Mouse (Mus musculus) G1E (cell line): Measurements from ENCODE around the gene Kri1. TPM values are rescaled to one million over a fixed set of nuclear protein-coding genes. Genes with fewer than 3 reads are reported as not detected.
"Not testable (repeated sequence)": the region's sequence is repeated elsewhere in the genome, so short reads cannot be mapped to it uniquely, and the experiment has no call there.

Experiments
- ATAC-seq: 2 replicates; pipeline ENCODE4 v1.8.0; 2016; ENCODE audit warnings: mild to moderate bottlenecking; ENCODE audit not compliant: insufficient number of reproducible peaks, poor library complexity, low FRiP score, severe bottlenecking; ENCODE audit errors: extremely low read depth
- DNase-seq: peaks from one replicate; pipeline ENCODE4 v3.0.0; 2012; ENCODE audit warnings: low spot score
- H3K27me3 ChIP-seq: 2 replicates; pipeline ENCODE4 v1.6.1; 2012; ENCODE audit warnings: mild to moderate bottlenecking, low read length, inconsistent platforms; ENCODE audit not compliant: insufficient read depth
- H3K36me3 ChIP-seq: replicated peaks from 2 replicates; pipeline ENCODE3; 2012; ENCODE audit warnings: mild to moderate bottlenecking, inconsistent platforms
- H3K4me1 ChIP-seq: 2 replicates; pipeline ENCODE4 v1.6.1; 2012; ENCODE audit warnings: low read depth, low read length, inconsistent platforms, mixed read lengths; ENCODE audit not compliant: insufficient read depth
- H3K4me3 ChIP-seq: 2 replicates; pipeline ENCODE4 v1.5.1; 2012; ENCODE audit warnings: low read depth, mild to moderate bottlenecking, inconsistent platforms, low read length, moderate library complexity, mixed read lengths
- H3K9me3 ChIP-seq: replicated peaks from 2 replicates; pipeline ENCODE4 v1.6.1; 2012; ENCODE audit warnings: inconsistent platforms
- CTCF ChIP-seq: IDR thresholded peaks from 2 replicates; pipeline ENCODE4 v1.5.1; 2012; ENCODE audit warnings: low read depth, low read length, inconsistent platforms, mixed read lengths
- GATA1 ChIP-seq: IDR thresholded peaks from 2 replicates; pipeline ENCODE4 v1.6.1; 2012; ENCODE audit warnings: borderline replicate concordance, low read length, inconsistent platforms, mixed read lengths
- GATA2 ChIP-seq: IDR thresholded peaks from 2 replicates; pipeline ENCODE4 v1.6.1; 2012; ENCODE audit warnings: low read depth, low read length, inconsistent platforms, borderline replicate concordance
- POLR2AphosphoS5 ChIP-seq: IDR thresholded peaks from 2 replicates; pipeline ENCODE4 v1.6.1; 2012; ENCODE audit warnings: low read depth, low read length, inconsistent platforms; ENCODE audit not compliant: insufficient replicate concordance
- TAL1 ChIP-seq: conservative IDR thresholded peaks from 2 replicates; pipeline ENCODE4 v1.6.1; 2012; ENCODE audit warnings: low read depth, low read length, inconsistent platforms, mixed read lengths
- polyA plus RNA-seq: library from polyadenylated mRNA; stranded (reverse); fragments of >175 nt; gene quantifications from 2 replicates; pipeline ENCODE4 v1.2.3, GENCODE M21; 2012
- total RNA-seq, 2 experiments: library from RNA; stranded (forward) in 1 of 2; stranded (reverse) in 1 of 2; fragments of 200-1000 nt in 1 of 2; fragments of >200 nt in 1 of 2; fragmentation: Nextera tagmentation in 1 of 2; gene quantifications; 2 replicates each; pipeline ENCODE4 v1.2.3; 2014 to 2017

The Kri1 gene
- total and polyA plus RNA-seq, 3 experiments = 45.4 to 89.3 (median 56.6) TPM

DNA sequence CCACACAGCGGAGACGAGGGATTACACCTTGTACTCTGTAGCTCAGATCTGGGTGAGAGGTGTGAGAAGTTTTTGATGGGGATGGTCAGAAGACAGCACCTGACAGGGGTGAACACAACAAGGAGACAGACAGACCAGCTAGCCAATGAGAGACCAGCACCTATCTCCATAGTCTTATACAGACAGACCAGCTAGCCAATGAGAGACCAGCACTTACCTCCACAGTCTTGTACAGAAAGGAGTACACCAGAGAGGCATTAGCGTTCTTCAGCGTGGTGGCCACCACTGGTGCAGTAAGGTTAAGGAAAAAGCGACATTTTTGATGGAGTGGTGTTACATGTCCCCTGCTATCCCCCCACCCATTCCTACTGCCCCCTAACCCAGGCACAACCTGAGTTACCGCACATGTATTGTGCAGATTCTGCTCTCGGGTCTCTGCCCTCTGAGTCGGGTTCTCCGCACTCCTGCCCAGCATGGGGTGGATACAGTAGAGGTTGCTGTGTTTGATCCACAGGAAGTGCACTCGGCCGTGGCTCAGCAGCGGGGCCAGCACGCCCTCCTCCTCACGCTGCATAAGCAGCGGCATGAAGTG, 21.5 kb upstream of the Kri1 start:
- no peak overlapping the region for H3K4me3 ChIP-seq

DNA sequence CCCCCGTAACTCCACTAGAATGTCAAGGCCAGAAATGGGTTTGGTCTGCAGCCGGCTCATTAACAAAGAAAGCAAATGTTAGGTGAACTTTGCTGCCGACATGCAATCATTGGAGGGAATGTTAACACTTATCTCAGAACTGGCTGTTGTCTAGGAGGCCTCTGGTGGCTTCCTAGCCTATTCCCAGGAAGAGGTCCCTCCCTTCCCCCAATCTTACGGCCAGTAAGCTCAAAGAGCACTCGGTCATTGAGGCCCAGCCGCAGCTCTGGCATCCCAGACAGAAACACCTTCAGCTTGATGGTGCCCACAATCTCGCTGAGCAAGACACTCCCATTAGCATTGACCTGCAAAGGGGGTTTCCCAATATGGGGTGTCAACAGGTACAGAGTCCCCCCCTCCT, 17.3 kb upstream of the Kri1 start:
- peaks cover 10% of the 10 kb centered on the region; the same call in 1 of the 2 replicates for H3K4me1 ChIP-seq
- TF ChIP-seq GATA2 (no peak), GATA1 (no peak), CTCF (no peak), TAL1 (no peak), POLR2AphosphoS5 (no peak)
- no peak for DNase-seq
- H3K27me3 ChIP-seq = peaks cover 37% of the 10 kb centered on the region
- H3K4me3 ChIP-seq = no peak overlapping the region
- no peaks in the 10 kb centered on the region for H3K36me3 ChIP-seq
- no peaks in the 10 kb centered on the region for H3K9me3 ChIP-seq
- ATAC-seq = no peak

More for the DNA sequence above, 21.5 kb upstream of the Kri1 start:
- no peak for TF ChIP-seq POLR2AphosphoS5
- no peak for TF ChIP-seq TAL1
- no peak for TF ChIP-seq GATA1
- no peak for TF ChIP-seq CTCF
- TF ChIP-seq GATA2 = no peak
- no peak for DNase-seq
- Histone ChIP-seq H3K36me3 (no peaks in the 10 kb centered on the region), H3K4me1 (peaks cover 18% of the 10 kb centered on the region), H3K27me3 (peaks cover 26% of the 10 kb centered on the region), H3K9me3 (no peaks in the 10 kb centered on the region)
- ATAC-seq = no peak

DNA sequence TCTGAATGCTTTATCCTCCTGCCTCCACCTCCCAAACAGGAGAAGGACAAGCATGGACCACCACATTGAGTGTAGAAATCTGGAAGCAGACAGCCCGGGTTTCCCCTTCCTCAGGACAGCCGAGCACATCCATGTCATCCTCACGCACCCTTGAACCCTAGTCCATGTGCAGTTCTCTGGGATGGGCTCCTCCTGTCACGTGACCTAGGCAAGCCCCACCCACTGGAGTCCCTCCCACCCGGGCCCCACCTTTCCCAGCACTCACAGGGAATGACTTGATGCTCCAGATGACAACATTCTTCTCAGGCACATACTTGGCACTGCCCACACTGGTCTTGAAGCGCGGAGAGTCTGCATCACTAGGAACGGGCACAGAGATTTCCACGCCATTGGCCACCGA, 11.2 kb upstream of the Kri1 start:
- H3K27me3 ChIP-seq = peaks cover 41% of the 10 kb centered on the region
- no peak for DNase-seq
- H3K4me3 ChIP-seq = no peak overlapping the region
- no peaks in the 10 kb centered on the region for H3K36me3 ChIP-seq
- no peak for TF ChIP-seq GATA1
- TF ChIP-seq POLR2AphosphoS5 = no peak
- no peak for TF ChIP-seq TAL1
- TF ChIP-seq GATA2 = no peak
- TF ChIP-seq CTCF = no peak
- H3K4me1 ChIP-seq = peaks cover 2% of the 10 kb centered on the region; the same call in 1 of the 2 replicates
- H3K9me3 ChIP-seq = peaks cover 8% of the 10 kb centered on the region
- ATAC-seq = no peak

DNA sequence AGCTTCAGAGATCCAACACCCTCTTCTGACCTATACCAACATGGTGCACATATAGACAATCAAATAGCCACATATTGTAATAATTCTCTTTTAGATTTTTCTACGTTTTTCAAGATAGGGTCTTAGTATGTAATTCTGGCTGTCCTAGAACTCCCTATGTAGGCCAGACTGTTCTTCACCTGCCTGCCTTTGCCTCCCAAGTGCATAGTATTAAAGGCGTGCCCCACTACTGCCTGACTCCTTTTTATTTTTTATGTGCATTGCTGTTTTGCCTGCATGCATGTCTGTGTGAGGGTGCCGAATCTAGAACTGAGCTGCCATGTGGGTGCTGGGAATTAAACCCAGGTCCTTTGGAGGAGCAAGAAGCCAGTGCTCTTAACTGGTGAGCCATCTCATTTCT, 4.5 kb upstream of the Kri1 start:
- DNase-seq = no peak
- Histone ChIP-seq H3K4me3 (peak overlapping the region; percentile 80; the same call in 1 of the 2 replicates), H3K27me3 (peaks cover 12% of the 10 kb centered on the region), H3K36me3 (peaks cover 10% of the 10 kb centered on the region), H3K9me3 (no peaks in the 10 kb centered on the region), H3K4me1 (peaks cover 32% of the 10 kb centered on the region)
- ATAC-seq = no peak
- TF ChIP-seq CTCF (no peak), TAL1 (no peak), GATA1 (no peak), GATA2 (no peak), POLR2AphosphoS5 (no peak)

DNA sequence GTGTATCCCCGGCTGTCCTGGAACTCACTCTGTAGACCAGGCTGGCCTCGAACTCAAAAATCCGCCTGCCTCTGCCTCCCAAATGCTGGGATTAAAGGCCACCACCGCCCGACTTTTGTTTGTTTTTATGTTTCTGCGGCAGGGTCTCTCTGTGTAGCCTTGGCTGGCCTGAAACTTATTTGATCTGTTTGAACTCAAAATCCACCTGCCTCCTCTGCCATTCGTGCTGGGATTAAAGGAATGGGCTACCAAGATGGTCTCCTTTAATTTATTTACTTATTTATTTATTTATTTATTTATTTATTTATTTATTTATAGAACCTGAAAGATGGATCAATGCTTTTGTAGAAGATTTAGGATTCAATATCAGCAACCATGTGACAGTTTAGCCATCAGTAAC, 4.1 kb upstream of the Kri1 start:
- Histone ChIP-seq H3K27me3 (peaks cover 10% of the 10 kb centered on the region), H3K4me1 (peaks cover 34% of the 10 kb centered on the region), H3K4me3 (peak overlapping the region; percentile 80), H3K36me3 (peaks cover 11% of the 10 kb centered on the region)
- DNase-seq, ATAC-seq, H3K9me3 ChIP-seq: not testable (repeated sequence)

- DNase-seq = peak; percentile 99
- no peaks in the 10 kb centered on the region for H3K9me3 ChIP-seq
- no peak for TF ChIP-seq GATA1
- no peak for TF ChIP-seq GATA2
- no peak for TF ChIP-seq TAL1
- TF ChIP-seq POLR2AphosphoS5 = no peak
- TF ChIP-seq CTCF = no peak
Measured at GRCm38 (mm10) chr9:21291022-21291787, 3.4 kb upstream of the Kri1 start, which contains the start of gene Cdkn2d. Cdkn2d (minus strand) TSS chr9:21291407.

More at GRCm38 (mm10) chr9:21291022-21291787, 3.4 kb upstream of the Kri1 start, which contains the start of gene Cdkn2d:
- peaks cover 18% of the 10 kb centered on the region for H3K36me3 ChIP-seq
- peak within 1 kb of the TSS; percentile 80 for H3K4me3 ChIP-seq
- peak; percentile 81 for ATAC-seq
- peaks cover 4% of the 10 kb centered on the region for H3K27me3 ChIP-seq
- H3K4me1 ChIP-seq = peaks cover 40% of the 10 kb centered on the region
